Mouse (Mus musculus): ENCODE results near the gene Gm20219. TPM values are rescaled to one million over a fixed set of nuclear protein-coding genes. Genes with fewer than 3 reads are reported as not detected.

Gene Gm20219
- total RNA-seq (2023; ENCODE audit: inconsistent age): 9.3 to 13.0 TPM (median 12.5 TPM) in 4 replicates

DNA sequence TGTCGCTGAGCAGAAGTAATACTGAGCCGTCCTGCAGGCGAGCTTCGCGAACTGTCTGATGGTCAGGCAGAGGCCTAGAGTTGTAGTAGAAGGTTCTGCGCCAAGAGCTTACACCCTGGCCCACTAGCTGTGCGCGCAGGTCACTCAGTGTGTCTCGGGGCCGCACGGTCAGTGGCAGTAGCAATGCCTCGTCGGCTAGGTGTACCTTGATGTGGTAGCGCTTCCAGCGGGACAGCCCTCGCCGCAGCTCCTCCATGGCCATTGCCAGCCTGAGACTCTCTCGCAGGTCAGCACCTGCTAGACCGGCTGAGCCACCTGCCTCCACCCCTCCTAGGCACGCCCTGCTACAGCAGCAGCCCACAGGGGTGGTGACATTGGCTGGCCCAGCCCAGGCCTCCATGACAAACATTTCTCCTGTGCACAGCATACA, at the start of gene Gm20219:
Gm20219 (minus strand) TSS at position 266 of the 430 bp plus-strand sequence.

DNA sequence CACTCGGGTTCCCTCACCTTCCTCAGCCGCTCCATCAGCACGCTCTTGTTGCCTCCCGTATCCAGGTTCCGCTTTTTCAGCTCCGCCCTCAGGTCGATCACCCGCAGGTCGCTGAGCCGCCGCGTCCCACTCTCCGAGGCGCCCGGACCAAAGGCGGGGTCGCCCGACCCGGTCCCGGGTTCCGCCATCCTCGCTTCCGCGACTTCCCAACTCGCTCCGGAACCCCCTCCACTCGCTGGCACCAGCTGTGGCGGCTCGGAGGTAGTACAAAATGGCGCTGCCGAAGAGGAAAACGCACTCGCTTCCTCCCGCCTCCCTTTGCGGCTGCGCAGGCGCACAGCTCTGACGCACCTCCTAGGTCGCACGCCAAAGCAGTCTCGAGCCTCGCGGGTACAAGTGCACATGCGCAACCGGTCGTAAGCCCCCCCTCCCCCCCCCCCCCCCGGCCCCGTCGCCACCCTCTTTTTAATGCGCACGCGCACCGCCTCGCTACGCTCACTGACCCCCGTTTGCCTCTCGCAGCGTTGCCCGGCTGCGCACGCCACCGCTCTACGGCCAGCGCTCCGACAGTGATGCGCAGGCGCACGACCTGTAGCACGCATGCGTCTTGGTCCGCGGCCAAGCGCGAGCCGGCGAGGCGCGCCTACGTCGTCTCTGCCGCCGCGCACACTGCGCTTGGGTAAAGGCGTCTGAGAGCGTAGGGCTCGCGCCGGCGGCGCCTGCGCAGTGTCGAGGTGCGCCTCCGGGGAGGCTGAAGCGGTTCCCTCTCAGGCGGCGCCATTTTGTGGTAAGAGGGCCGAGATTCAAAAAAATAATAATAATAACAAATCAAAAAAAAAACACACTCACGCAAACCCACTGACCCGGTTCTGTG, 30.3 kb upstream of the Gm20219 start, which contains the start of the genes Safb2 and Safb:
Safb2 (minus strand) TSS at position 329 of the 874 bp plus-strand sequence.
Safb (plus strand) TSS at position 569 of the 874 bp plus-strand sequence.

DNA sequence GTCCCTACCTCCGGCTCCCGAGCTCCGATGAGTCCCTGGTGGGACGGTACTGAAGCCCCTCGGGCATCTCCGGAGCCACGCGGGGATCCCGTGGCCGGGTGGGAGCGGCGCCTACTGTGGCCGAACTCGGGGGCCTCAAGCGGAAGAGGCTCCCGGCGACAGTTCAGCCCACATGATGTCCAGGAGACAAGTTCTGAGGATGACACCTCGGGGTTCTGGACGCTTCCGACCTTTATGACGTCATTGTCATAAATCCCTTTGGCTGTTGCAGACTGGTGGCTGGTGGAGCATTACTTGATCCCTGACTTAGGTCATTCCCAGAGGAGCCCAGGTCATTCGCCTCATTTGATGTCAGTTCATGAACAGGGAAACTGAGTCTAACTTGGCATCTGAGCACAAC, 41.9 kb downstream of the Gm20219 start, which contains the start of gene Znrf4:
Znrf4 (minus strand) TSS at position 122 of the 400 bp plus-strand sequence.

Other genes starting within 250 kb of the Gm20219 start
- gene Kdm4b, start 228.3 kb downstream of the Gm20219 start, total RNA-seq (2023; ENCODE audit: inconsistent age): 66.1 to 73.1 TPM (median 68.8 TPM) in 4 replicates
- gene Ptprs, start 77.9 kb downstream of the Gm20219 start, total RNA-seq (2023; ENCODE audit: inconsistent age): 15.5 to 29.4 TPM (median 18.4 TPM) in 4 replicates
- gene Znrf4, start 42.0 kb downstream of the Gm20219 start, total RNA-seq (2023; ENCODE audit: inconsistent age): not detected in 4 replicates
- 536 to 604 TPM (median 575 TPM) in 4 replicates for gene Safb2, start 30.2 kb upstream of the Gm20219 start, total RNA-seq (2023; ENCODE audit: inconsistent age)
- 297 to 331 TPM (median 301 TPM) in 4 replicates for gene Safb, start 30.4 kb upstream of the Gm20219 start, total RNA-seq (2023; ENCODE audit: inconsistent age)
- 84.7 to 87.7 TPM (median 86.4 TPM) in 4 replicates for gene 2410015M20Rik, start 55.4 kb upstream of the Gm20219 start, total RNA-seq (2023; ENCODE audit: inconsistent age)
- 1,456 to 1,526 TPM (median 1,498 TPM) in 4 replicates for gene Rpl36, start 59.0 kb upstream of the Gm20219 start, total RNA-seq (2023; ENCODE audit: inconsistent age)
- 58.0 to 61.7 TPM (median 59.7 TPM) in 4 replicates for gene Lonp1, start 72.5 kb upstream of the Gm20219 start, total RNA-seq (2023; ENCODE audit: inconsistent age)
- not detected in 4 replicates for gene Catsperd, start 73.8 kb upstream of the Gm20219 start, total RNA-seq (2023; ENCODE audit: inconsistent age)
- 94.6 to 110 TPM (median 99.9 TPM) in 4 replicates for gene Ranbp3, start 118.9 kb upstream of the Gm20219 start, total RNA-seq (2023; ENCODE audit: inconsistent age)
- gene Ndufa11, start 163.4 kb upstream of the Gm20219 start, total RNA-seq (2023; ENCODE audit: inconsistent age): 56.7 to 70.9 TPM (median 65.4 TPM) in 4 replicates
- 10.8 to 21.5 TPM (median 16.6 TPM) in 4 replicates for gene Vmac, start 163.6 kb upstream of the Gm20219 start, total RNA-seq (2023; ENCODE audit: inconsistent age)
- not detected in 4 replicates for gene Nrtn, start 203.1 kb upstream of the Gm20219 start, total RNA-seq (2023; ENCODE audit: inconsistent age)
- gene Dus3l, start 210.4 kb upstream of the Gm20219 start, total RNA-seq (2023; ENCODE audit: inconsistent age): 76.9 to 84.0 TPM (median 81.5 TPM) in 4 replicates
- 0.35 to 1.5 TPM (median 1.3 TPM) in 4 replicates for gene Prr22, start 215.9 kb upstream of the Gm20219 start, total RNA-seq (2023; ENCODE audit: inconsistent age)